Mouse (Mus musculus) liver, embryonic 11.5 days (tissue): ENCODE data around the gene Tex26. TPM values are rescaled to one million over a fixed set of nuclear protein-coding genes. Genes with fewer than 3 reads are reported as not detected.

ENCODE experiments used
- ATAC-seq: fragments of 200-750 bp; cut with Nextera tagmentation; replicated peaks from 2 replicates; pipeline ENCODE4 v1.8.0; 2017; ENCODE audit warnings: moderate number of reproducible peaks, mild to moderate bottlenecking, moderate TSS enrichment, moderate library complexity; ENCODE audit not compliant: low FRiP score
- DNase-seq: peaks from one replicate; pipeline ENCODE4 v3.0.0-alpha.2; 2017; ENCODE audit warnings: low spot score
- H3K27ac ChIP-seq: fragments of 300-500 bp; sonication (generic); 2 replicates; pipeline ENCODE4 v1.5.1; 2014; ENCODE audit warnings: mild to moderate bottlenecking, low read depth, low read length, control low read depth
- H3K27me3 ChIP-seq: fragments of 300-500 bp; sonication (generic); replicated peaks from 2 replicates; pipeline ENCODE4 v1.6.1; 2014; ENCODE audit warnings: low read length, mixed read lengths; ENCODE audit not compliant: control insufficient read depth, insufficient read depth
- H3K36me3 ChIP-seq: fragments of 300-500 bp; sonication (generic); 2 replicates; pipeline ENCODE4 v1.6.1; 2014; ENCODE audit warnings: mild to moderate bottlenecking, low read length, moderate library complexity, mixed read lengths; ENCODE audit not compliant: control insufficient read depth, insufficient read depth
- H3K4me1 ChIP-seq: fragments of 300-500 bp; sonication (generic); replicated peaks from 2 replicates; pipeline ENCODE4 v1.6.1; 2014; ENCODE audit warnings: low read length, mixed read lengths; ENCODE audit not compliant: control insufficient read depth, insufficient read depth
- H3K4me2 ChIP-seq: fragments of 300-500 bp; sonication (generic); 2 replicates; pipeline ENCODE4 v1.6.1; 2014; ENCODE audit warnings: mild to moderate bottlenecking, control low read depth, moderate library complexity
- H3K4me3 ChIP-seq: fragments of 300-500 bp; sonication (generic); 2 replicates; pipeline ENCODE4 v1.5.1; 2014; ENCODE audit warnings: low read depth, low read length, control low read depth
- H3K9ac ChIP-seq: fragments of 300-500 bp; sonication (generic); 2 replicates; pipeline ENCODE4 v1.6.1; 2014; ENCODE audit warnings: low read depth, low read length, control low read depth
- H3K9me3 ChIP-seq: fragments of 300-500 bp; sonication (generic); 2 replicates; pipeline ENCODE4 v1.6.1; 2016; ENCODE audit warnings: low read length, inconsistent platforms, mixed read lengths; ENCODE audit not compliant: control insufficient read depth
- WGBS: fragments of 180-500 bp; shearing (Covaris S2); extraction: QIAGEN DNeasy Blood & Tissue Kit; methylation state at CpG from one replicate; pipeline ENCODE4 v1.1.7; 2014; 5-methylcytosine and 5-hydroxymethylcytosine counted together
- polyA plus RNA-seq: library from polyadenylated mRNA; unstranded; fragments of >200 nt; fragmentation: Nextera tagmentation; extraction: Ambion mirVana; gene quantifications from 2 replicates; pipeline ENCODE4 v1.2.1, GENCODE M21; 2014

The Tex26 gene
- polyA plus RNA-seq, 1 experiment from 2014 or later, result 0.48 TPM

DNA sequence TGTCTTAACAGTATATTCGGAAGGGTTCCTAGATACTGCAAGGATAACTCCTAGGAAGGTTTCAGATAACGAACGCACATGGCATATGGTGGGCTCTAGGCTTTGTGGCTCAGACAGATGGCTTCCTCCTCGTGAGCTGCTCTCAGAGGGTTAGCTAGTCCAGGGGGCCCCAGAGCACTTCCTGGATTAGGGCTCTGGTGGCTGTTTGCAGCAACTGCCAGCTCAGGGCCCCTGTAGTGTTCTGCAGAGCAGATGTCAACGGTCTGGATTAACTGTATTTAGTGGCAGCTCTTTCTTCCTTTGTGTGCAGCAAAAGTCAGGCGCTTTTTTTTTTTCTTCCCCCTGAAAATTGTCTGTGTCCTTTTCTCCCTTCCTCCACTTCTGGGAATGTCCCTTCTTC, 11.1 kb upstream of the Tex26 start:
- H3K27ac ChIP-seq, result peak overlapping the region; percentile 85
- H3K4me2 ChIP-seq, result peak overlapping the region; percentile 55
- H3K36me3 ChIP-seq, result no peaks in the 10 kb centered on the region
- peak; percentile 55 for DNase-seq
- no peak overlapping the region; the same call in 1 of the 2 replicates for H3K4me3 ChIP-seq
- peak overlapping the region; percentile 59 for H3K9ac ChIP-seq
- peak; percentile 89 for ATAC-seq
- peaks cover 16% of the 10 kb centered on the region for H3K4me1 ChIP-seq
- WGBS, result 9% methylated on average over 6 of the region's 6 CpGs
- H3K9me3 ChIP-seq, result no peaks in the 10 kb centered on the region
- no peaks in the 10 kb centered on the region for H3K27me3 ChIP-seq

DNA sequence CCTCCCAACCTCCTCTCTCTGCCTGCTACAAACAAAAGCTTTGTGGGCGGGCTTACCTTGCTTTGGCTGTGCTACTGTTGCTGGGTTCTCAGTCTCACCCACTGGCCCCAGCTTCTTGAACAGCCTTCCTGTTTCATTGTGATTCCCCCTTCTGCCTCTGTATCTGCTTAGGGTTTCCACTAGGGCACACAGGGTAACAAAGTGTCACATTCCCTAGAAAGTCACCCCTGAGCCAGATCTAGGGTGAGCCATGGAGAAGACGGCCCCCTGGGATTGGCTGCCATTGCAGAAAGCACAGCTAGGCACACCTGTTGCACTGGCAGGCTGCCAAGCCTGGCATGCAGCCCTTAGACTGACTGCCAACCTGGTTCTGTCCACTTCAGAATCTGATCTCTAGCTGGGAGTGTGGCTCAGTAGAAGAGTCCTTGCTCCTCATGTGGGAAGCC, 10.6 kb upstream of the Tex26 start:
- H3K4me1 ChIP-seq, result peaks cover 18% of the 10 kb centered on the region
- no peaks in the 10 kb centered on the region for H3K36me3 ChIP-seq
- no peaks in the 10 kb centered on the region for H3K27me3 ChIP-seq
- H3K9me3 ChIP-seq, result no peaks in the 10 kb centered on the region
- DNase-seq (peak; percentile 42), ATAC-seq (0 out of 2 replicates have a peak, but pooled peaks have one; percentile 22)
- 50% methylated on average over 2 of the region's 2 CpGs for WGBS
- H3K9ac ChIP-seq, result peak overlapping the region; percentile 59
- H3K4me2 ChIP-seq, result peak overlapping the region; percentile 55; the same call in 1 of the 2 replicates
- no peak overlapping the region for H3K4me3 ChIP-seq
- peak overlapping the region; percentile 85 for H3K27ac ChIP-seq

DNA sequence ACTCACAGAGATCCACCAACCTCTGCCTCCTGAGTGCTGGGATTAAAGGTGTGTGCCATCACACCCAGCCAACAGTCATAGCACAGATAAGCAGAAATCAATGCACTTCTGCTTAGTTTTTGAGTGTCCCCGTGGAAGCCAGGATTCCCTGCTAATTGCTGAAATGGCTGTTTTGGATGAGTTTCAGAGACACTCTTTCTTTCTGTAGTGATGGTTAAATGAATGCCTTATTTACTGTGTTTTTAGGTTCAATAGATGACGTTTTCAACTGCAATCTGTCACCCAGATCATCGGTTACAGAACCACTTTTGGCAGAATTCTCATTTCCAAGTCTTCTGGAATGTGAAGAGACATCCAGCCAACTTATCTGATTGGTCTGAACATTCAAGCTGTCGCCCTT, 9.9 kb upstream of the Tex26 start:
- no peaks in the 10 kb centered on the region for H3K9me3 ChIP-seq
- peaks cover 23% of the 10 kb centered on the region for H3K4me1 ChIP-seq
- no peak overlapping the region for H3K4me2 ChIP-seq
- no peak for ATAC-seq
- DNase-seq, result no peak
- no peaks in the 10 kb centered on the region for H3K27me3 ChIP-seq
- no peaks in the 10 kb centered on the region for H3K36me3 ChIP-seq
- H3K27ac ChIP-seq, result peak overlapping the region; percentile 85; the same call in 1 of the 2 replicates
- WGBS, result 65% methylated on average over 4 of the region's 4 CpGs
- no peak overlapping the region for H3K9ac ChIP-seq
- no peak overlapping the region for H3K4me3 ChIP-seq

DNA sequence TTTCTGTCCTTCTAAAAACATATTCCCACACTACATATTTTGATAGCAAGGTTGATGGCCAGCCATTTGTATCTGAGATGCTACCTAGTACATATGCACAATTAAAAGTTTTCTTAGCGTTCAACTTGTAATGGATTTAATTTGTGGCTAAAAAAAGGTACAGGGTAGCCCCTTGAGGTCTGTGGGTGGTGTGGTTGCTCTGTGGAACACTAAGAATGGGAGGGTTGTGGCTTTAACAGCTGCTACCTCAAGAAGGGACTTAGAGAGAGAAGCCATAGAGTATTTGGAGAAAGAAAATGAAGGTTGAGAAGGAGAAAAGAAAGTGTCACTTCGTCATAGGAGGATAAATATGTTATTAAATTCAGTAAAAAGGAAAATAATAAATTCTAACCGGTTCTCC, 8.5 kb upstream of the Tex26 start:
- 81% methylated on average over 3 of the region's 3 CpGs for WGBS
- H3K36me3 ChIP-seq, result no peaks in the 10 kb centered on the region
- H3K9ac ChIP-seq, result no peak overlapping the region
- ATAC-seq (no peak), DNase-seq (no peak)
- no peaks in the 10 kb centered on the region for H3K27me3 ChIP-seq
- H3K27ac ChIP-seq, result no peak overlapping the region
- H3K4me2 ChIP-seq, result no peak overlapping the region
- H3K4me1 ChIP-seq, result peaks cover 34% of the 10 kb centered on the region
- H3K9me3 ChIP-seq, result no peaks in the 10 kb centered on the region
- no peak overlapping the region for H3K4me3 ChIP-seq

DNA sequence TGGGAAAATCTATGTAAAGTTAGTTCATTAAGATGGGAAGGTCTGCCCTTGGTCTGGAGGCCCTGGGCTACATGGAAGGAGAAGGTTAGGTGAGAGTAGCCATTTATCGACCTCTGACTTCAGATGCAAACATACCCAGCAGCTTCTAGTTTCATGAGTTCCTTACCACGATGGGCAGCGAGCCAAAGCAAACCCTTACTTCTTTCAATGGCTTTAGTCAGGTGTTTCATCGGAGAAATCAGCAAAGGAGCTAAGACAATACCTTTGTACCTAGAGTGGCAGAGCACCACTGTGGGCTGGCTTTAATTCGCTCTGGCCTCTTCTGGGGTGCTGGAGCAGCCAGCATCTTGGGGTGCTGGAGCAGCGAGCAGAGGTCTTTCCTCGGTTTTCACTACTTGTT, 5.8 kb upstream of the Tex26 start:
- H3K4me3 ChIP-seq, result no peak overlapping the region
- H3K4me2 ChIP-seq, result no peak overlapping the region
- no peak overlapping the region for H3K9ac ChIP-seq
- no peaks in the 10 kb centered on the region for H3K9me3 ChIP-seq
- DNase-seq (no peak), ATAC-seq (no peak)
- H3K4me1 ChIP-seq, result peaks cover 37% of the 10 kb centered on the region
- no peaks in the 10 kb centered on the region for H3K27me3 ChIP-seq
- 62% methylated on average over 7 of the region's 7 CpGs for WGBS
- no peaks in the 10 kb centered on the region for H3K36me3 ChIP-seq
- H3K27ac ChIP-seq, result no peak overlapping the region

DNA sequence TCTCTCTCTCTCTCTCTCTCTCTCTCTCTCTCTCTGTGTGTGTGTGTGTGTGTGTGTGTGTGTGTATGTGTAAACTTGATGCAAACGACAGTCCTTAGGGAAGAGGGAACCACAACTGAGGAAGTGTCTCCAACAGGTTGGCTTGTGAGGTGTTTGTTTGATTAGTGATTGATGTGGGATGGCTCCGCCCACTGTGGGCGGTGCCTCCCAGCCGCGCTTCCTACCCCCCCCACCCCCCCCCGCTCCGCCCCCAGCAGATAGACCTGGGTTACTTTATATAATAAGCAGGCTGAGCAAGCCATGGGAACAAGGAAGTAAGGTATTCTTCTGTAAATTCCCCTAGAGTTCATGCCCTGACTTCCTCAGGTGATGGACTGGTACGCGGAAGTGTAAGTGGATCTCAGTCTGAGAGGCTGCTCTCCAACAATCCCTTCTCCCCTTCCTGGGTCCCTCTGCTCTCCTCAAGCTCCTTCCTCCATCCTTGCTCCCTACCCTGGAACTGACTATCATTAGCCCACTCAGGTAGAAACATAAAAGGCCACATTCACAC, 5.2 kb upstream of the Tex26 start:
- Histone ChIP-seq H3K36me3 (no peaks in the 10 kb centered on the region), H3K27me3 (no peaks in the 10 kb centered on the region), H3K9ac (no peak overlapping the region), H3K4me2 (no peak overlapping the region), H3K27ac (no peak overlapping the region), H3K4me3 (no peak overlapping the region), H3K9me3 (no peaks in the 10 kb centered on the region), H3K4me1 (peaks cover 33% of the 10 kb centered on the region)
- DNase-seq (no peak), ATAC-seq (no peak)
- 20% methylated on average over 9 of the region's 9 CpGs for WGBS

DNA sequence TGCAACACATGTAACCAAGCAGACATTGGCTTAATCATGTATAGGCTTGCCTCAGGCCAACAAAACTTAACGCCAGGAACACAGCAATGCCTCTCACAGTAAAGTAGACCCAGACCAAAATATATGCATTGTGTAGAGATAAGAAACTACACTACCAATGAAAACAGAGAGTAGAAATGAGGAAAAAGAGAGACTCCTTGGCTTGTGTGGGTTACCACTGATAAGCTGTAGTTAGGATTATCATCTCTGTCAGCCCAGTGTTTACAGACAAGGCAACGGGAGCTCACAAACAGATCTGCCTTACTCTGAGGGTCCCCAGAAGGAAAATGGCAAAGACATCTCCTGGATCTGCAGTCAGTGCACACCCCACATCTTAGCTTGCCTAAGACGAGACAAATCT, 2.9 kb upstream of the Tex26 start:
- Histone ChIP-seq H3K4me2 (peak overlapping the region; percentile 16; the same call in 1 of the 2 replicates), H3K27ac (peak overlapping the region; percentile 38), H3K9me3 (no peaks in the 10 kb centered on the region), H3K4me3 (no peak overlapping the region), H3K36me3 (no peaks in the 10 kb centered on the region), H3K27me3 (no peaks in the 10 kb centered on the region), H3K4me1 (peaks cover 46% of the 10 kb centered on the region), H3K9ac (no peak overlapping the region)
- ATAC-seq (peak; percentile 85), DNase-seq (no peak)
- WGBS, result 20% methylated on average over 3 of the region's 3 CpGs

DNA sequence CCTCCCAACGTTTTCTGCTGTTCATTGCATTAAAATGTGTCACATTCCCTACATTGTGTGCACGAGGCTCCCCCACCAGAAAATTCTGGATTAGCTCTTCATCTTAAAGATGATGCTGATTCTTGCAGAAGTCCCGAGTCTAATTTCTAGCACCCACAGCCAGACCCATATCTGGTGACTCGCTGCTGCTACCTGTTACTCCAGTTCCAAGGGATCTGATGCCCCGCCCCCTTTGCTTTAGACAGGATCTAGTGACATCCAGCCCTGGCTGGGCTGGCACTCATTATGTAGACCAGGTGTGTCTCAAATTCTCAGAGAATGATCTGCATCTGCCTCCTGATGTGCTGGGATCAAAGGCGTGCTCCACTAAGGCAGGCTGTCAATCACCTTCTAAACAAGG, 2.3 kb upstream of the Tex26 start:
- H3K27ac ChIP-seq, result no peak overlapping the region
- no peak overlapping the region for H3K4me3 ChIP-seq
- peak overlapping the region; percentile 18; the same call in 1 of the 2 replicates for H3K4me2 ChIP-seq
- peaks cover 46% of the 10 kb centered on the region for H3K4me1 ChIP-seq
- no peaks in the 10 kb centered on the region for H3K9me3 ChIP-seq
- ATAC-seq, result no peak
- 60% methylated on average over 6 of the region's 6 CpGs for WGBS
- no peak for DNase-seq
- no peak overlapping the region for H3K9ac ChIP-seq
- H3K27me3 ChIP-seq, result no peaks in the 10 kb centered on the region
- no peaks in the 10 kb centered on the region for H3K36me3 ChIP-seq

DNA sequence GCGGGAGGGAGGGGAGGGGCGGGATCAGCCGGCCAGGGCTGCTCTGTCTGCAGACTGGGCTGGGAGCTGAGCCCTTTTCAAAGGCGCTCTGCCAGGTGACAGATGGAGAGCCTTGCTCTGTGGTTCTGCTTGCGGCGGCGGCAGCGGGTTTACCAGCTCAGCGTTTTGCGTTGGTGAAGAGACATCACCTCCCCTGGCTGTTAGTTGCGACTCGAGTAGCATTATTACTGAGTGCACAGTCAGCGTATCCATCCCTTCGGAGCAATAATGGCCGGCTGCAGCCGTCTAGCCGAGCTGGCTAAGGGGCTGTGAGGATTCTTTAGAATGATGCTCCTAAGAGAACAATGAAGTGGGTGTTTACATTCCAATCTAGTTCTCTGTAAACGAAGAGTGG, 717 bp downstream of the Tex26 start:
- Histone ChIP-seq H3K27me3 (no peaks in the 10 kb centered on the region), H3K36me3 (no peaks in the 10 kb centered on the region), H3K4me3 (peak overlapping the region; percentile 53), H3K4me2 (peak overlapping the region; percentile 92), H3K9ac (peak overlapping the region; percentile 61), H3K9me3 (no peaks in the 10 kb centered on the region), H3K4me1 (peaks cover 35% of the 10 kb centered on the region), H3K27ac (peak overlapping the region; percentile 8)
- DNase-seq (peak; percentile 56), ATAC-seq (peak; percentile 28)
- 4% methylated on average over 18 of the region's 18 CpGs for WGBS
